In the genomic region with DNA sequence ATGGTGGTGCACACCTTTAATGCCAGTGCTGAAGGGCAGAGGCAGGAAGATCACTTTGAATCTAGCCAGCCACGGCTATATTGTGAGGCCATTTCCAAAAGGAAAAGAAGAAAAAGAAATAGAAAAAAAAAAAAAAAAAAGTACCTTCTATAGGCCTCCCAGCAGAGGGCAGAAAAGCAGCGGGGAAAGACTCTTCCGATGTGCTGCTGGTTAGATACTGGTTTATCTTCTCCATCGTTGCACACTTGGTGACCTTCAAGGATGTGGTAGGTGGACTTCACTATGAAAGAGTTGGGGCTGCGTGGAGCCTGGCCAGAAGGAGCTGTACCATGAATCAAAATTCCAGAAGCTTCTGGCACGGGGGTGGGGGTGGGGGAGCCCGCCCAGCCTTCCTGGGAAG, we compare ENCODE assay signal across 13 mouse cellular contexts. TPM values are rescaled to one million over a fixed set of nuclear protein-coding genes. Genes with fewer than 3 reads are reported as not detected.
DNase-seq lines count a peak whose midpoint lies in the region; ATAC-seq and TF ChIP-seq lines count a peak whose summit lies in the region.
"Had no signal": no experiment of that assay in that cellular context is flagged by ENCODE, and none has a peak within 500 bp of the region (broad histone marks: within the 10 kb centered on the region; RNA-seq: fewer than 3 reads in every experiment).

No protein-coding gene starts in this region.

- H3K36me3 ChIP-seq in heart, adult 2 months (ENCODE audit: control insufficient read depth, insufficient read depth, low read length), result no peaks in the 10 kb centered on the region
- H3K36me3 ChIP-seq in lung, postnatal 0 days (ENCODE audit: insufficient read depth, low read length), result no peaks in the 10 kb centered on the region
- no peaks in the 10 kb centered on the region for H3K36me3 ChIP-seq in E14TG2a.4 (ENCODE audit: insufficient read depth, low read length)
- H3K36me3 ChIP-seq: embryonic facial prominence, embryonic 15.5 days; neural tube, embryonic 12.5 days had no signal

- TF ChIP-seq POLR2A in heart, adult 2 months (IDR thresholded peaks at IDR 0.05; ENCODE audit: insufficient read depth, low read depth, low read length), result no peak

- H3K4me3 ChIP-seq in heart, adult 2 months, result no peak overlapping the region
- no peak overlapping the region for H3K4me3 ChIP-seq in lung, postnatal 0 days (ENCODE audit: low read depth, low read length)
- 0 out of 2 replicates have a peak overlapping the region, but pooled peaks have one; percentile 23 for H3K4me3 ChIP-seq in E14TG2a.4 (replicated peaks; ENCODE audit: low read length)
- H3K4me3 ChIP-seq: embryonic facial prominence, embryonic 15.5 days; neural tube, embryonic 12.5 days had no signal

- intact Hi-C loops in heart, adult 2 months (cut with DNase I), result no loop called here
- intact Hi-C loops in heart, postnatal 25 days (cut with DNase I), result loop anchor here (2.0 to 5.0 kb wide), 2 partner anchors 100 to 233 kb away; no protein-coding TSS in a partner anchor

- no peak for TF ChIP-seq EP300 in heart, adult 2 months (IDR thresholded peaks at IDR 0.05; ENCODE audit: insufficient read depth, low read depth, low read length)
- TF ChIP-seq EP300 in lung, postnatal 0 days (IDR thresholded peaks at IDR 0.05), result no peak

- 18% methylated on average over 7 of the region's 7 CpGs for WGBS in heart, adult 2 months
- 25% methylated on average over 7 of the region's 7 CpGs for WGBS in lung, postnatal 0 days

- ATAC-seq in lung, postnatal 0 days, result no peak
- ATAC-seq in megakaryocyte, adult 5-6 weeks (ENCODE audit: poor library complexity, severe bottlenecking), result no peak

- no peak overlapping the region for H3K9ac ChIP-seq in heart, adult 2 months (ENCODE audit: low read depth, low read length)
- H3K9ac ChIP-seq in lung, postnatal 0 days (replicated peaks; ENCODE audit: low read depth), result no peak overlapping the region
- H3K9ac ChIP-seq: embryonic facial prominence, embryonic 15.5 days; neural tube, embryonic 12.5 days had no signal

- H3K4me1 ChIP-seq in heart, adult 2 months (ENCODE audit: control insufficient read depth, insufficient read depth, low read length), result no peaks in the 10 kb centered on the region
- no peaks in the 10 kb centered on the region for H3K4me1 ChIP-seq in lung, postnatal 0 days (ENCODE audit: insufficient read depth, low read depth, low read length)
- peaks cover 35% of the 10 kb centered on the region for H3K4me1 ChIP-seq in E14TG2a.4 (replicated peaks; ENCODE audit: low read depth, low read length)
- H3K4me1 ChIP-seq: embryonic facial prominence, embryonic 15.5 days; neural tube, embryonic 12.5 days had no signal

- no peak for DNase-seq in heart, adult 2 months
- no peak for DNase-seq in heart, postnatal 25 days (ENCODE audit: low spot score)
- DNase-seq in lung, postnatal 0 days (ENCODE audit: low spot score), result no peak
- DNase-seq in lung, postnatal 25 days (ENCODE audit: low spot score), result no peak
- peak; percentile 32 for DNase-seq in embryo, embryonic 10.5 days (ENCODE audit: low spot score)
- no peak for DNase-seq in gastrocnemius, adult 8-10 months (ENCODE audit: low spot score in 2 of 2)

- H3K9me3 ChIP-seq in lung, postnatal 0 days (ENCODE audit: low read length), result no peaks in the 10 kb centered on the region
- H3K9me3 ChIP-seq in E14TG2a.4 (ENCODE audit: low read length), result no peaks in the 10 kb centered on the region
- H3K9me3 ChIP-seq: embryonic facial prominence, embryonic 15.5 days; neural tube, embryonic 12.5 days had no signal

- TF ChIP-seq CTCF in heart, adult 2 months (IDR thresholded peaks at IDR 0.05), result peak; percentile 60
- peak; percentile 54 for TF ChIP-seq CTCF in lung, postnatal 0 days (IDR thresholded peaks at IDR 0.05)
- TF ChIP-seq CTCF in E14TG2a.4 (conservative IDR thresholded peaks at IDR 0.05; ENCODE audit: low read length), result peak; percentile 23

- no peak overlapping the region for H3K4me2 ChIP-seq in lung, postnatal 0 days (replicated peaks; ENCODE audit: low read depth, low read length)
- H3K4me2 ChIP-seq: embryonic facial prominence, embryonic 15.5 days; neural tube, embryonic 12.5 days had no signal

- H3K27ac ChIP-seq in heart, adult 2 months, result no peak overlapping the region
- no peak overlapping the region for H3K27ac ChIP-seq in lung, postnatal 0 days (ENCODE audit: low read length)
- H3K27ac ChIP-seq: embryonic facial prominence, embryonic 15.5 days; neural tube, embryonic 12.5 days had no signal

- no peaks in the 10 kb centered on the region for H3K79me2 ChIP-seq in heart, adult 2 months (replicated peaks; ENCODE audit: control insufficient read depth, insufficient read depth, low read length)

- no peaks in the 10 kb centered on the region for H3K27me3 ChIP-seq in heart, adult 2 months (ENCODE audit: control insufficient read depth, insufficient read depth, low read length)
- no peaks in the 10 kb centered on the region for H3K27me3 ChIP-seq in lung, postnatal 0 days (replicated peaks; ENCODE audit: insufficient read depth, low read length)
- H3K27me3 ChIP-seq in E14TG2a.4 (ENCODE audit: insufficient read depth, low read length), result no peaks in the 10 kb centered on the region
- H3K27me3 ChIP-seq: embryonic facial prominence, embryonic 15.5 days; neural tube, embryonic 12.5 days had no signal

RNA-seq across cellular contexts. Expression of a gene that starts 15.8 kb away (rescaled TPM):
- total RNA-seq in heart, adult 2 months (2021), result not detected
- not detected in 2 replicates for polyA plus RNA-seq in heart, adult 2 months (2012; rRNA removed)
- not detected for total RNA-seq in heart, postnatal 25 days (2021)
- polyA plus RNA-seq in lung, postnatal 0 days (2015; fragmentation: Nextera tagmentation; extraction: Ambion mirVana), result not detected in 2 replicates
- total RNA-seq in megakaryocyte, adult 5-6 weeks (2015), result not detected in 2 replicates
- total RNA-seq in megakaryocyte, adult 5-6 weeks (2017), result not detected in 2 replicates
- not detected for total RNA-seq in gastrocnemius, adult 8-10 months (2022)
- total RNA-seq: hematopoietic stem cell, adult 5-6 weeks; left cerebral cortex, postnatal 25 days had no signal
- polyA plus RNA-seq: embryonic facial prominence, embryonic 15.5 days; neural tube, embryonic 12.5 days; urinary bladder, adult 2 months had no signal

RNA-seq across cellular contexts. Expression of a gene that starts 23.9 kb away (rescaled TPM):
- 10 to 100 TPM; 23.3 to 26.7 TPM for total RNA-seq in heart, adult 2 months (2021)
- 36.3 and 41.3 TPM in 2 replicates for polyA plus RNA-seq in heart, adult 2 months (2012; rRNA removed)
- total RNA-seq in heart, postnatal 25 days (2021), result 10 to 100 TPM; 22.8 to 24.3 TPM
- 45.1 and 48.3 TPM in 2 replicates for polyA plus RNA-seq in lung, postnatal 0 days (2015; fragmentation: Nextera tagmentation; extraction: Ambion mirVana)
- total RNA-seq in megakaryocyte, adult 5-6 weeks (2015), result 48.8 and 53.1 TPM in 2 replicates
- 51.5 and 52.3 TPM in 2 replicates for total RNA-seq in megakaryocyte, adult 5-6 weeks (2017)
- 10 to 100 TPM; 19.9 to 23.5 (median 21.6) TPM for total RNA-seq in gastrocnemius, adult 8-10 months (2022)

RNA-seq across cellular contexts. Expression of a gene that starts 26.5 kb away (rescaled TPM):
- not detected for total RNA-seq in heart, adult 2 months (2021)
- polyA plus RNA-seq in heart, adult 2 months (2012; rRNA removed), result 0.03 and 0.12 TPM in 2 replicates
- under 1 TPM in 1 of 2 experiments, not detected in 1; 0.21 TPM for total RNA-seq in heart, postnatal 25 days (2021)
- polyA plus RNA-seq in lung, postnatal 0 days (2015; fragmentation: Nextera tagmentation; extraction: Ambion mirVana), result 0.31 and 0.38 TPM in 2 replicates
- 1.4 and 1.5 TPM in 2 replicates for total RNA-seq in megakaryocyte, adult 5-6 weeks (2015)
- 1.8 and 2.3 TPM in 2 replicates for total RNA-seq in megakaryocyte, adult 5-6 weeks (2017)
- under 1 TPM in 1 of 4 experiments, not detected in 3; 0.13 TPM for total RNA-seq in gastrocnemius, adult 8-10 months (2022)

RNA-seq across cellular contexts. Expression of a gene that starts 53.7 kb away (rescaled TPM):
- 10 to 100 TPM; 79.4 to 96.6 TPM for total RNA-seq in heart, adult 2 months (2021)
- 23.1 and 24.8 TPM in 2 replicates for polyA plus RNA-seq in heart, adult 2 months (2012; rRNA removed)
- total RNA-seq in heart, postnatal 25 days (2021), result 10 to 100 TPM; 72.2 to 80.8 TPM
- polyA plus RNA-seq in lung, postnatal 0 days (2015; fragmentation: Nextera tagmentation; extraction: Ambion mirVana), result 202 and 215 TPM in 2 replicates
- total RNA-seq in megakaryocyte, adult 5-6 weeks (2015), result not detected in 2 replicates
- not detected in 2 replicates for total RNA-seq in megakaryocyte, adult 5-6 weeks (2017)
- total RNA-seq in gastrocnemius, adult 8-10 months (2022), result 10 to 100 TPM; 38.7 to 58.3 (median 42.5) TPM
